Mouse (Mus musculus) layer of hippocampus, adult 18-20 months (tissue): Measurements from ENCODE around the gene Rgl2. TPM values are rescaled to one million over a fixed set of nuclear protein-coding genes. Genes with fewer than 3 reads are reported as not detected.
A peak's percentile ranks its signal among the peaks of the same experiment; 100 is the strongest.

ENCODE experiments used
- DNase-seq, 2 experiments: peaks; one replicate each; pipeline ENCODE4 v3.0.0; 2022; ENCODE audit warnings: low spot score in 2 of 2
- total RNA-seq, 2 experiments: library from RNA; stranded (reverse); gene quantifications; 2 replicates each; pipeline ENCODE4 v1.2.3; 2021

Rgl2 gene
- total RNA-seq, 2 experiments from 2014 or later, result 61.9 to 63.0 TPM

DNA sequence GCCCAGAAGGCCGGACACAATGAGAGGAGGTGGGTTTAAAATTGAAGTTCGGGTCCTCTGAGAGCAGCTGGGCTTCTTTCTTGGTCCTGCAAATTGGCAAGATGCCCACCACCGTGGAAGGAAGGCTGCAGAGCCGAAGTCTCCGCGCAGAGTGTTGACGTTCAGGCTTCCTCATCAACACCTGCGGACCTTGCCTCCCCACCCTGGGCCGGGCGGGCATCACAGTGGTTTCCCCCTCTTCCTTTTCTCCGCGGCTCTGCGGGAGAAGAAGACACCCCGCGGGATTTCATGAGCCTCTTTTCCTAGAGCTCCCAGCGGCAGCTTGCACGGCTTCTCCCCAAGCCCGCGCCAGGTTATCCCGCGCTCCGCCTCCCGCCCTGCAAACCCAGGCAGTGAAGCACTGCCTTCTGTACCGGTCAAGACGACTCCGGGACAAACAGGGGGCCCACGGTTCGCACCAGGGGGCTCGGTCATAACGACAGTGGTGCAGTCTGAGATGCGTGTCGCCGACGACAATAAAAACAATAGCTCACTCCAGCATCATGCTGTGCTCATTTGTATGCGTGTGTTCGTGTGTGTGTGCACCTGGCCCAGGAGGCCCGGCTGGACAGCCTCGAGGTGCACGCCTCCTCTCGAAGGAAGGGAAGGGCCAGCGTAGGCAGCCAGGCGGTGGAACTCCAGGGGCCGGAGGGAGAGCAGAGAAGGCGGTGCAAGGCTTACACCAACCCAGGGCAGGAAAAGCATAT, 20.8 kb upstream of the Rgl2 start:
- peak in 1 of 2 experiments; percentile 60 for DNase-seq

- peak; percentile 99 for DNase-seq
Measured at GRCm38 (mm10) chr17:33909077-33909868, 20.1 kb upstream of the Rgl2 start, which contains the start of gene Daxx. Gene Daxx, plus strand, starts transcription at chr17:33909414.

DNA sequence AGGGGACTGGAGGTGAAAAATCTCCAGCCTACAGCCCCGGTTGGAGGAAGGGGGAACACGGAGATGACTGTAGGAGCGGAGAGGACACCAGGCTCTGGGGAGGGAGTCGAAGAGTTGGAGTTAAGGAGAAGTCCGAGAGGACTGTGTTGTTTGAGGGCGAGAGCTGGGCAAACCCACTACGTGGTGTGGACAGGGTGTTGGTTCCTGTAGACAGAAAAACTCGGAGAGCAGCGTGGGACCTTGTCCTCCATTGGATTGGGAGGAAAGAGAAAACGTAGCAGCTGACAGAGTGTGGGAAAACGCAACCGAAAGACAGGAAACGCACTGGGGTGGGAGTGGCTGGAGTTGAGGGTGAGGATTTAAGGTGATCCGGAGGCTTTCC, 19.5 kb upstream of the Rgl2 start:
- DNase-seq, result no peak

GRCm38 (mm10) chr17:33910346-33911051, 18.8 kb upstream of the Rgl2 start:
- DNase-seq, result no peak

DNA sequence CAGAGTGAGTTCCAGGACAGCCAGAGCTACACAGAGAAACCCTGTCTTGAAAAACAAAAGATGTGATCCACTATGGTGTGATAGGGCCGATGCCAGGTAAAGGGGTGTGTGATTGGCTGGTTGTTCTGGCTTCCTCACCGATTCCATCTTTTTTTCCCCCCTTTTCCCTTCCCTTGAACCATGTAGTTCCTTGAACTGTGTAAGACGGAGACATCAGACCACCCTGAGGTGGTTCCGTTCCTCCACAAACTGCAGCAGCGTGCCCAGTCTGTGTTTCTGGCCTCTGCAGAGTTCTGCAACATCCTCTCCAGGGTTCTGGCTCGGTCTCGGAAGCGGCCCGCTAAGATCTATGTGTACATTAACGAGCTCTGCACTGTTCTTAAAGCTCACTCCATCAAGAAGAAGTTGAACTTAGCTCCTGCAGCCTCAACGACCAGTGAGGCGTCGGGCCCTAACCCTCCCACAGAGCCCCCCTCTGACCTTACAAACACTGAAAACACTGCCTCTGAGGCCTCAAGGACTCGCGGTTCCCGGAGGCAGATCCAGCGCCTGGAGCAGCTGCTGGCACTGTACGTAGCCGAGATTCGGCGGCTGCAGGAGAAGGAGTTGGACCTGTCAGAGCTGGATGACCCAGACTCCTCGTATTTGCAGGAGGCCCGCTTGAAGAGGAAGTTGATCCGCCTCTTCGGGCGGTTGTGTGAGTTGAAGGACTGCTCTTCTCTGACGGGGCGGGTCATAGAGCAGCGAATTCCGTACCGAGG, 18.1 kb upstream of the Rgl2 start:
- no peak for DNase-seq

DNA sequence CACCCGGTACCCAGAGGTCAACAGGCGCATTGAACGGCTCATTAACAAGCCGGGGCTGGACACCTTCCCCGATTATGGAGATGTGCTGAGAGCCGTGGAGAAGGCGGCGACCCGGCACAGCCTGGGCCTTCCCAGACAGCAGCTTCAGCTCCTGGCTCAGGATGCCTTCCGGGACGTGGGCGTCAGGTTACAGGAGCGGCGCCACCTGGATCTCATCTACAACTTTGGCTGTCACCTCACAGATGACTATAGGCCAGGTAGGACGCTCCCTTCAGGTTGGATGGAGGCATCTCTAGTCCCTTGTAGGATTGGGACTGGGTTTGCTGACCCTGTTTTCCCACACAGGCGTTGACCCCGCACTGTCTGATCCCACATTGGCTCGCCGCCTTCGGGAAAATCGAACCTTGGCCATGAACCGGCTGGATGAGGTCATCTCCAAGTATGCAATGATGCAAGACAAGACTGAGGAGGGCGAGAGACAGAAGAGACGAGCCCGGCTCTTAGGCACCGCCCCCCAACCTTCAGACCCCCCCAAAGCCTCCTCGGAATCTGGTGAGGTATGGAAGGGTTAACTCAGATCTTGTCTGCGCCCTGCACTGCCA, 17.4 kb upstream of the Rgl2 start:
- no peak for DNase-seq

DNA sequence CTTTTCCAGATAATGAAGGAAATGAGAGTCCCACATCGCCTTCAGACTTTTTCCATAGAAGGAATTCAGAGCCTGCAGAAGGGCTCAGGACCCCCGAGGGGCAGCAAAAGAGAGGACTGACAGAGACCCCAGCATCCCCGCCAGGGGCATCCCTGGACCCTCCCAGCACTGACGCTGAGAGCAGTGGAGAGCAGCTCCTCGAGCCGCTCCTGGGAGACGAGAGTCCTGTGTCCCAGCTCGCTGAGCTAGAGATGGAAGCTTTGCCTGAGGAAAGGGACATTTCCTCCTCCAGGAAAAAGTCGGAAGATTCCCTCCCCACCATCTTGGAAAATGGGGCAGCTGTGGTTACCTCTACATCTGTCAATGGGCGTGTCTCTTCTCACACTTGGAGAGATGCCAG, 16.1 kb upstream of the Rgl2 start:
- no peak for DNase-seq

DNA sequence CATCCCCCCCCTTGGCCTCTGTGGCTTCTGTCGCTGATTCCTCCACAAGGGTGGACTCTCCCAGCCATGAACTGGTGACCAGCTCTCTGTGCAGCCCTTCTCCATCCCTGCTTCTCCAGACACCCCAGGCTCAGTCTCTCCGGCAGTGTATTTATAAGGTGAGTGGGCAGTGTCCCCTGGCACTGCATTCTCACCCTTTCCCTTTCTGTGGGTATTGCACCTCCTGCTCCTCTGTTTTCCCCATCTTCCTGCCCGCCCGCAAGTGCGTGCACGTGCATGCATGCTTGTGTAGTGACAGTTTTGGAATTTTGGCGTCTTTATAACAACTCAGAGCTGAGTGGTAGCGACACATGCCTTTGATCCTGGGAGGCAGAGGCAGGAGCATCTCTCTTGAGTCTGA, 15.4 kb upstream of the Rgl2 start:
- no peak for DNase-seq

DNA sequence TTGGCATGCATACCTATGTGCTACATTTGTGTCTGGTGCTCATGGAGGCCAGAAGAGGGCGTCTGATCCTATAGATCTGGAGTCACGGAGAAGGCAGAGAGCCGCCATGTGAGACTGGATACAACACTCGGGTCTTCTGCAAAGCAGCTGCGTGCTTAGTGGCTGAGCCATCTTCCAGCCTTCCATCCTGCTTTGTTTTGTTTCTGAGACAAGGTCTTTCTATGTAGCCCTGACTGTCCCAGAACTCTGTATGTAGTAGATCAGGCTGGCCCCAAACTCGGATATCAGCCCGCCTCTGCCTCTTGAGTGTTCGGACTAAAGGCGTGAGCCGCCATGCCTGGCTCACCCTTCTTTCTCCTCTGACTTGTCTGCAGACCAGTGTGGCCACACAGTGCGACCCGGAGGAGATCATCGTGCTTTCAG, 14.4 kb upstream of the Rgl2 start:
- no peak for DNase-seq

DNA sequence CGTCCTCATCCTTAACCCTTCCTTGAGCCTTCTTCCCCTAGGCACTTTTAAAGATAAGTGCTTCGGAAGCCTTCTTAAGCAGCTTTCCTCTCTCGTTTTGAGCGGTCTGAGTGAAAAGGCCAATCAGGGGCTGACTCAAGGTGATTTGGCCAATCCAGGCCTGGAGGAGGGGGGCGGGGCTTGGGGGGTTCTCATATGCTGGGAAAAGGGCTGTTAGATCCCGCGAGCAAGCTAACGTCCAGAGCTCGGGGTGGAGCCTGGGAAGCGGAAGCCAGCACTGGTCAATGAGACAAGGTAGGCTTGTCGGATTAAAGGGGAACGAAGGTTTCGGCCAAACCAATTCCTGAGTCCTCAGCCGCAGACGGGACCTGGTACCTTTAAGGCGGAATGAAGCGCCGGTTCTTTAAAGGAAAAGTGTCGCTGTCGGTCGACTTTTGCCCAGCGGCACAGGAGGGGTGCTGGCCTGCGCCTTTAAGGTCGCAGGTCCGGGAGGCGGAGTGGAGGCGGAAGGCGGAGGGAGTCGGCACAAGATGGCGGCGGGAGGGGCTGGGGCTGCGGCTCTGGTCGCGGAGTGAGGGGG, 13.6 kb upstream of the Rgl2 start, which contains the start of the genes Tapbp and Zbtb22:
TSS of gene Tapbp (plus strand) at position 229 of the 580 bp plus-strand sequence.
TSS of gene Zbtb22 (plus strand) at position 234 of the 580 bp plus-strand sequence.
- DNase-seq, result peak; percentile 96 to 98

DNA sequence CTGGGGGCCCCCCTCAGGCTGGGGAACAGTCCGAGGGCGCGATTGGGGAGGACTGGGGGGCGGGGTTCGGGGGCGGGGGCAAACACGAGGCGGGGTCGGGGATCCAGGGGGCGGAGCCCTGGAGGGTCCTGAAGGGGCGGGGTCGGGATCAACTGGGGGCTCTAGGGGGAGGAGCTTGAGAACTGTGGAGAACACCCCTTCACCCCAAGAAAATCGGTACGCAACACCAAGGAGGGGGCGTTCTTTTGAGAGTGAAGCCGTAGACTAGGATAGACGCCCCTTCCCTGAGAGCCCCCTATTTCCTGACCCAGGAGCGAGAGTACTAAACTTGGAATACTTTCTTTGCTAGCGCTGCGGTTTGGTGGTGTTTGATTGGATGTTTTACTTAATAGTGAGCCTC, 13.0 kb upstream of the Rgl2 start:
- no peak for DNase-seq

DNA sequence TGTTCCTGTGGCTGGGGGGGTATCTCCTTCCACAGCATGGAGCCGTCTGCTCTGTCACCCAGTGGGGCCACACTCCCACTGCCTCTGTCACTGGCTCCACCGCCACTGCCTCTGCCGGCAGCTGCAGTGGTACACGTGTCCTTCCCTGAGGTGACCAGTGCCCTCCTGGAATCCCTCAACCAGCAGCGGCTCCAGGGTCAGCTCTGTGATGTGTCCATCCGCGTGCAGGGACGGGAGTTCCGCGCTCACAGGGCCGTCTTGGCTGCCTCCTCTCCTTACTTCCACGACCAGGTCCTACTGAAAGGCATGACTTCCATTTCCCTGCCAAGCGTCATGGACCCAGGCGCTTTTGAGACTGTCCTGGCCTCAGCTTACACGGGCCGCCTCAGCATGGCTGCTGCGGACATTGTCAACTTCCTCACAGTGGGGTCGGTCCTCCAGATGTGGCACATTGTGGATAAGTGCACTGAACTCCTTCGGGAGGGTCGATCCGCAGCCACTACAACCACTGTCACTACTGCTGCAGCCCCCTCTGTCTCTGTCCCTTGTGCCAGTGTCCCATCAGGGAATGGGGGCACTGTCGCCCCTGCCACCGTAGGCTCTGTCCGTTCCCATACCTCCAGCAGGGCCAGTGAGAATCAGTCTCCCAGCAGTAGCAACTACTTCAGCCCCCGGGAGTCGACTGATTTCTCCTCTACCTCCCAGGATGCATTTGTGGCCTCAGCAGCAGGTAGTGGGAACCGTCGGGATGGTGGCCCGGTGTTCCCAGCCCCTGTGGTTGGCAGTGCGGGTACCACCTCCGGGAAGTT, 12.3 kb upstream of the Rgl2 start:
- no peak for DNase-seq

DNA sequence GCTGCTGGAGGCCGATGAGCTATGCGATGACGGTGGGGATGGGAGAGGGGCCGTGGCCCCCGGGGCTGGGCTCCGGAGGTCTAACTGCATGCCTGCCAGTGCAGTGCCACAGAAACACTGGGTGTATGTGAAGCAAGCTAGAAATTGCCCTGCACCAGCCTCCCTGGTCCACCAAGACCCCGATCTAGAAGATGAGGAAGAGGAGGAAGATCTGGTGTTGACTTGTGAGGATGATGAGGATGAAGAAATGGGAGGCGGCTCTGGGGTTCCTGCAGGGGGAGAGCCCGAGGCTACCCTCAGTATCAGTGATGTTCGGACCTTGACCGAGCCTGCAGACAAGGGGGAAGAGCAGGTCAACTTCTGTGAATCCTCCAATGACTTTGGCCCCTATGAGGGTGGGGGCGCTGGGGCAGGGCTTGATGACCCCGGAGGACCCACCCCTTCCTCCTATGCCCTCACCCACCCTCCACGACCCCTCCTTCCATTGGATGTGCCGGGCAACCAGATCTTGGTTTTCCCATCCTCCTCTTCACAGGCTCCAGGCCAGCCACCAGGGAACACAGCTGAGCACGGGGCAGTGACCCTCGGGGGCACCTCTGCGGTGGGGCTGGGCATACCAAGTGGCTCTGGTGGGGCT, 11.6 kb upstream of the Rgl2 start:
- no peak for DNase-seq

DNA sequence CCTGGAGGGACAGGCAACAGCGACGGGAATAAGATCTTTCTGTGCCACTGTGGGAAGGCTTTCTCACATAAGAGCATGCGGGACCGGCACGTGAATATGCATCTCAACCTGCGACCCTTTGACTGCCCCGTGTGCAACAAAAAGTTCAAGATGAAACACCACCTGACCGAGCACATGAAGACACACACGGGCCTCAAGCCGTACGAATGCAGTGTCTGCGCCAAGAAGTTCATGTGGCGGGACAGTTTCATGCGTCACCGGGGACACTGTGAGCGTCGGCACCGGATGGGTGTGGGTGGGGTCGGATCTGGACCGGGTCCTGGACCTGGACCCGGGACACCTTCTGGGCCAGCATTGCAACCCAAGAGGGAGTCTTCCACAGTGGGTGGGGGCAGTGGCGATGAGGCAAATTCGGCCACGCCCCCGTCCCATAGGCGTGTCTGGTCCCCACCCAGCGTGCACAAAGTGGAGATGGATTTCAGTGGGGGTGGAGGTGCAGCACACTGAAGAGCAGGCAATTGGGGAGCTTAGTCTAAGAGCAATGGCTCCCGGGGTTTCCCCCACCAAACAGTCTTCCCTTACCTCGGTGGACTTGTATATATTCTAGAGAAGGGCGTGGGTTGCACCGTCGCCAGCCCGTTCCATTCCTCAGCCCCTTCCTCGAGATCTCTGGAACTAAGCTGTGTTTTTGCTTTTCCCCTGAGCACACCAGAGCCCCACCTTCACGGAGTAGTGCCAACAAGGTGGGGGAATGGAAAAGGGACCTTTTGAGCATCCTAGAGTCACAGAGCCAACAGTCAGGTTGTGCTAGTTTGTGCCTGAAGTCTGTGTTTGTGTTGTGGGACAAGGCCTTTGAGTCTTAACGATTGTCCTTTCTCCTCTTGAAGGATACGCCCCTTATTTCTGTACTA, 10.8 kb upstream of the Rgl2 start:
- DNase-seq, result no peak

DNA sequence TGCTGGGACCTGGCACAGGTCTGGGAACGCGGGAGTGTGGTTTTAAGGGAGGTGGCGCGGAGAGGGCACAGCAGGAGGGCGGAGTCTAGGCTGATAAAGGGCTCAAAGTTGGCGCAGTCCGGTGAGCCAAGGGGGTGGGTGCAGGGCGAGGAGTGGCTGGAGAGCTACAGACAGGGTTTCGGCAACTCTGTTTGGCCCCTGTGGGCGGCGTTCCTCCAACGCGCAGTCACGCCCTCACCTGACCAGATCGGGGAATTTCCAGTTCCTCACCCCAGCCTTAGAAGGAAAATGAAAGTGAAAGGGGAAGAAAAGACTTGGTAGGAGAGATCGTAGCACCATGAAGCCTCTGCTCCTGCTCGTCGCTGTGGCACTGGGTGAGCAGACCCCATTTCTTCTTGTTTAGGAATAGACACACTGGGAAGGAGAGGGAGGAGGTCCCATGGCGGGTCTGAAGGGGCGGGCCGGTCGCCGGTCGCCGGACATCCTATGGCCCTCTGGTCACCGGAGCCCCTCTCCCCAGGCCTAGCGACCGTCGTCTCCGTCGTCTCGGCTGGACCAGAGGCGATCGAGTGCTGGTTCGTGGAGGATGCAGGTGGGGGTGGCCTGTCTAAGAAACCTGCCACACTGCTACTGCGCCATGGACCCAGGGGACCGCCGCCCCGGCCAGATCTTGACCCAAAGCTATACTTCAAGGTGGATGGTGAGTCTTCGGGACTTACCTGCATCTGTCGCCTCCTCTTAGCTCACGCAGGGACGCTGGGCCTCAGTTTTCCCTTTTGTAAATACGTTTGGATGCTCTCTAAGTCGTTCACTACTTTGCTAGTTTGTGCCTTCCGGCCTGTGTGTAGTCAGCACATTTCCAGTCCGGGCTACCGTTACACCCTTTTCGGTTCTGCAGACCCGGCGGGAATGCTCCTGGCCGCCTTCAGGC, 9.7 kb upstream of the Rgl2 start:
- peak in 1 of 2 experiments; percentile 54 for DNase-seq

GRCm38 (mm10) chr17:33920282-33921097, 8.9 kb upstream of the Rgl2 start:
- DNase-seq, result peak in 1 of 2 experiments; percentile 88
